In genomic region chr14:30561470-30562187, GRCm38 (mm10) we compare ENCODE assay signal across 8 mouse cellular contexts. TPM values are rescaled to one million over a fixed set of nuclear protein-coding genes. Genes with fewer than 3 reads are reported as not detected.
DNase-seq lines count a peak whose midpoint lies in the region; ATAC-seq lines count a peak whose summit lies in the region.

No protein-coding gene starts in this region.

- peaks cover 78% of the 10 kb centered on the region for H3K36me3 ChIP-seq in embryonic facial prominence, embryonic 12.5 days
- peaks cover 98% of the 10 kb centered on the region for H3K36me3 ChIP-seq in embryonic facial prominence, embryonic 10.5 days (replicated peaks)
- H3K36me3 ChIP-seq in midbrain, embryonic 14.5 days (ENCODE audit: control insufficient read depth, insufficient read depth, low read length): peaks cover 56% of the 10 kb centered on the region

- ATAC-seq in embryonic facial prominence, embryonic 12.5 days (ENCODE audit: insufficient number of reproducible peaks, insufficient read depth, low FRiP score, low TSS enrichment): peak; percentile 49; the same call in 1 of the 2 replicates
- peak; percentile 75; the same call in 1 of the 2 replicates for ATAC-seq in midbrain, embryonic 14.5 days (ENCODE audit: low FRiP score, low TSS enrichment)
- no peak for ATAC-seq in inflammation-experienced regulatory T-cells, adult 6 months

- H3K9ac ChIP-seq in embryonic facial prominence, embryonic 12.5 days: no peak overlapping the region
- H3K9ac ChIP-seq in midbrain, embryonic 14.5 days (replicated peaks; ENCODE audit: low read length): no peak overlapping the region

- WGBS in embryonic facial prominence, embryonic 12.5 days: 85% methylated on average over 14 of the region's 14 CpGs
- 93% methylated on average over 14 of the region's 14 CpGs for WGBS in embryonic facial prominence, embryonic 10.5 days
- WGBS in midbrain, embryonic 14.5 days: 50% methylated on average over 14 of the region's 14 CpGs

- no peak overlapping the region for H3K4me2 ChIP-seq in embryonic facial prominence, embryonic 12.5 days (replicated peaks)
- no peak overlapping the region for H3K4me2 ChIP-seq in midbrain, embryonic 14.5 days (ENCODE audit: low read length)

- no peak overlapping the region for H3K4me3 ChIP-seq in embryonic facial prominence, embryonic 12.5 days
- no peak overlapping the region for H3K4me3 ChIP-seq in embryonic facial prominence, embryonic 10.5 days
- no peak overlapping the region for H3K4me3 ChIP-seq in midbrain, embryonic 14.5 days (replicated peaks; ENCODE audit: low read depth, low read length)

- no peaks in the 10 kb centered on the region for H3K27me3 ChIP-seq in embryonic facial prominence, embryonic 12.5 days
- H3K27me3 ChIP-seq in embryonic facial prominence, embryonic 10.5 days (replicated peaks; ENCODE audit: low read depth, poor library complexity, severe bottlenecking): no peaks in the 10 kb centered on the region
- H3K27me3 ChIP-seq in midbrain, embryonic 14.5 days (ENCODE audit: control insufficient read depth, insufficient read depth, low read length): no peaks in the 10 kb centered on the region

- H3K4me1 ChIP-seq in embryonic facial prominence, embryonic 12.5 days: no peaks in the 10 kb centered on the region
- peaks cover 2% of the 10 kb centered on the region; the same call in 1 of the 2 replicates for H3K4me1 ChIP-seq in embryonic facial prominence, embryonic 10.5 days
- peaks cover 5% of the 10 kb centered on the region; the same call in 1 of the 2 replicates for H3K4me1 ChIP-seq in midbrain, embryonic 14.5 days (ENCODE audit: control insufficient read depth, insufficient read depth, low read length)

- H3K27ac ChIP-seq in embryonic facial prominence, embryonic 12.5 days: 0 out of 2 replicates have a peak overlapping the region, but pooled peaks have one; percentile 7
- no peak overlapping the region for H3K27ac ChIP-seq in embryonic facial prominence, embryonic 10.5 days (replicated peaks)
- peak overlapping the region; percentile 26; the same call in 1 of the 2 replicates for H3K27ac ChIP-seq in midbrain, embryonic 14.5 days (replicated peaks; ENCODE audit: low read depth, low read length)

- DNase-seq in embryonic facial prominence, embryonic 10.5 days (ENCODE audit: low spot score): no peak
- DNase-seq in spleen, adult 12 weeks (ENCODE audit: low spot score): peak; percentile 65
- DNase-seq in spleen, adult 18-20 months: no peak
- peak; percentile 86 for DNase-seq in kidney, adult 11 months
- DNase-seq in midbrain, embryonic 14.5 days: peak; percentile 84
- no peak for DNase-seq in embryo, embryonic 10 days (ENCODE audit: low spot score)

- H3K9me3 ChIP-seq in embryonic facial prominence, embryonic 12.5 days: no peaks in the 10 kb centered on the region
- no peaks in the 10 kb centered on the region for H3K9me3 ChIP-seq in embryonic facial prominence, embryonic 10.5 days
- H3K9me3 ChIP-seq in midbrain, embryonic 14.5 days (ENCODE audit: control insufficient read depth, low read length): no peaks in the 10 kb centered on the region

RNA-seq across cellular contexts. Expression of gene Tkt, which starts 13.5 kb away (rescaled TPM):
- 245 and 246 TPM in 2 replicates for polyA plus RNA-seq in embryonic facial prominence, embryonic 12.5 days (2016; fragmentation: Nextera tagmentation; extraction: Ambion mirVana)
- polyA plus RNA-seq in embryonic facial prominence, embryonic 10.5 days (2016; fragmentation: Nextera tagmentation; extraction: Ambion mirVana): 316 and 334 TPM in 2 replicates
- 94.2 and 166 TPM in 2 replicates for polyA plus RNA-seq in midbrain, embryonic 14.5 days (2014; fragmentation: Nextera tagmentation; extraction: Ambion mirVana)
- polyA plus RNA-seq in inflammation-experienced regulatory T-cells, adult 6 months (2017; shearing (Covaris generic)): 100 to 1,000 TPM; 203 to 235 (median 209) TPM

Comparison
In these comparisons a context has a peak if more than half of its experiments do, and no peak if none do; other contexts are left out.
1. DNase-seq: peak in spleen, adult 12 weeks (single experiment), kidney, adult 11 months (single experiment) and midbrain, embryonic 14.5 days (single experiment); none in embryonic facial prominence, embryonic 10.5 days (single experiment), spleen, adult 18-20 months (0 of 2) and embryo, embryonic 10 days (single experiment).